Mouse (Mus musculus): ENCODE results near the gene Ski. TPM values are rescaled to one million over a fixed set of nuclear protein-coding genes. Genes with fewer than 3 reads are reported as not detected.

Ski gene
- total and polyA plus RNA-seq, 2 experiments from 2014 or later, result 8.4 to 63.1 TPM

- ATAC-seq (ENCODE audit: low FRiP score) (no peak), DNase-seq (ENCODE audit: low spot score) (no peak)
- Histone ChIP-seq H3K9ac (replicated peaks; ENCODE audit: low read length, poor library complexity, severe bottlenecking) (no peak overlapping the region), H3K27ac (ENCODE audit: low read depth, low read length) (no peak overlapping the region), H3K27me3 (ENCODE audit: insufficient read depth, low read length) (no peaks in the 10 kb centered on the region), H3K9me3 (ENCODE audit: low read length) (no peaks in the 10 kb centered on the region), H3K4me1 (ENCODE audit: insufficient read depth, low read length) (no peaks in the 10 kb centered on the region), H3K4me3 (ENCODE audit: low read depth, low read length) (no peak overlapping the region), H3K36me3 (ENCODE audit: insufficient read depth, low read length) (no peaks in the 10 kb centered on the region; the same call in 1 of the 2 replicates), H3K4me2 (ENCODE audit: low read depth, low read length, poor library complexity, severe bottlenecking) (no peak overlapping the region)
- no peak for TF ChIP-seq CTCF (IDR thresholded peaks at IDR 0.05)
- WGBS, result 75% methylated on average over 8 of the region's 8 CpGs
Measured at GRCm38 (mm10) chr4:155206498-155206897, 15.9 kb downstream of the Ski start.

DNA sequence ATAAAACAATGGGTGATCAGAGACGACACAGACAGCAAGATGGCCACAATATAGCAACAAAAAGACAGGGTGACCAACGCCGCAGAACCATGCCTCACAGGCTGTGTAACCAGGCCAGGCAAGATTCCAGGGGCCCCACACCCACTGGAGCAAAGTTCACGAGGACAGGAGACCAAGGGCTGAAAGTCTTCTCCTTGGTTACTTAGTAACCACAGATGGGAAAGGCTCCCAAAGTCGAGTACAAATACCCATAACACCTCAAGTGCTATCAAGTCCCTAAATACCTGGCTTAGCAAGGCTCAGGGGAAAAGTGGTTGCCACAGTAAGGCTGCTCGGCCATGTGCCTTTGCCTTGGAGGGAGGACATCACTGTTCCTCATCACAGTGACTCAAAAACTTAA, 16.5 kb downstream of the Ski start:
- Histone ChIP-seq H3K27me3 (ENCODE audit: insufficient read depth, low read length) (no peaks in the 10 kb centered on the region), H3K4me2 (ENCODE audit: low read depth, low read length, poor library complexity, severe bottlenecking) (no peak overlapping the region), H3K4me3 (ENCODE audit: low read depth, low read length) (no peak overlapping the region), H3K27ac (ENCODE audit: low read depth, low read length) (no peak overlapping the region), H3K9me3 (ENCODE audit: low read length) (no peaks in the 10 kb centered on the region), H3K9ac (replicated peaks; ENCODE audit: low read length, poor library complexity, severe bottlenecking) (no peak overlapping the region), H3K4me1 (ENCODE audit: insufficient read depth, low read length) (no peaks in the 10 kb centered on the region), H3K36me3 (ENCODE audit: insufficient read depth, low read length) (no peaks in the 10 kb centered on the region; the same call in 1 of the 2 replicates)
- 63% methylated on average over 6 of the region's 6 CpGs for WGBS
- no peak for TF ChIP-seq CTCF (IDR thresholded peaks at IDR 0.05)
- ATAC-seq (ENCODE audit: low FRiP score) (no peak), DNase-seq (ENCODE audit: low spot score) (no peak)

- Histone ChIP-seq H3K36me3 (ENCODE audit: insufficient read depth, low read length) (no peaks in the 10 kb centered on the region), H3K4me3 (ENCODE audit: low read depth, low read length) (no peak overlapping the region), H3K27me3 (ENCODE audit: insufficient read depth, low read length) (no peaks in the 10 kb centered on the region), H3K9ac (replicated peaks; ENCODE audit: low read length, poor library complexity, severe bottlenecking) (no peak overlapping the region), H3K4me1 (ENCODE audit: insufficient read depth, low read length) (no peaks in the 10 kb centered on the region), H3K27ac (ENCODE audit: low read depth, low read length) (no peak overlapping the region), H3K4me2 (ENCODE audit: low read depth, low read length, poor library complexity, severe bottlenecking) (no peak overlapping the region), H3K9me3 (ENCODE audit: low read length) (no peaks in the 10 kb centered on the region)
- DNase-seq (ENCODE audit: low spot score), result no peak
- TF ChIP-seq CTCF (IDR thresholded peaks at IDR 0.05), result no peak
- ATAC-seq (ENCODE audit: low FRiP score), result no peak
- 89% methylated on average over 7 of the region's 7 CpGs for WGBS
Measured at GRCm38 (mm10) chr4:155201764-155202163, 20.6 kb downstream of the Ski start.

- no peak for TF ChIP-seq CTCF (IDR thresholded peaks at IDR 0.05)
- no peak overlapping the region for H3K27ac ChIP-seq (ENCODE audit: low read depth, low read length)
- no peak overlapping the region for H3K9ac ChIP-seq (replicated peaks; ENCODE audit: low read length, poor library complexity, severe bottlenecking)
- H3K4me1 ChIP-seq (ENCODE audit: insufficient read depth, low read length), result no peaks in the 10 kb centered on the region
- no peaks in the 10 kb centered on the region for H3K36me3 ChIP-seq (ENCODE audit: insufficient read depth, low read length)
- H3K4me2 ChIP-seq (ENCODE audit: low read depth, low read length, poor library complexity, severe bottlenecking), result no peak overlapping the region
- H3K9me3 ChIP-seq (ENCODE audit: low read length), result no peaks in the 10 kb centered on the region
- no peak overlapping the region for H3K4me3 ChIP-seq (ENCODE audit: low read depth, low read length)
- ATAC-seq (ENCODE audit: low FRiP score) (no peak), DNase-seq (ENCODE audit: low spot score) (no peak)
- WGBS, result 68% methylated on average over 3 of the region's 3 CpGs
- H3K27me3 ChIP-seq (ENCODE audit: insufficient read depth, low read length), result no peaks in the 10 kb centered on the region
Measured at GRCm38 (mm10) chr4:155200861-155201390, 21.5 kb downstream of the Ski start.

DNA sequence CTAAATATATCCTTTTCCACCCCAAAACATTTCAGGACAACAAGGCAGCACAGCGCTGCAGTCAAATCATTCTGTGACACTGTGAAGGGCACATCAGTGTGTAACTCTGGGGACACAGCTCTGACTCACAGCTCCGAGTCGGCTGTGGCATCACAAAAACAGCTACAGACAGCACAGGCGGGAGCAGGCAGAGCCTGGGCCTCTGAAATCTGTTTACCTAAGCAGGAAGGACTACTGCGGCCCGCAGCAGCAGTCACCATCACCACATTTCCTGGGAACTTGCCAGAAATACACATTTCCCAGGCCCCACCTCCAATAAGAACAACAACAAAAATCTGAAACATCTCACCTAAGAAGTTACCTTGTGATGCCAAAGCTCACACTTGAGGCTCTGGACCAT, 24.7 kb downstream of the Ski start:
- Histone ChIP-seq H3K36me3 (ENCODE audit: insufficient read depth, low read length) (no peaks in the 10 kb centered on the region), H3K27ac (ENCODE audit: low read depth, low read length) (no peak overlapping the region), H3K4me1 (ENCODE audit: insufficient read depth, low read length) (no peaks in the 10 kb centered on the region), H3K9me3 (ENCODE audit: low read length) (no peaks in the 10 kb centered on the region), H3K4me2 (ENCODE audit: low read depth, low read length, poor library complexity, severe bottlenecking) (no peak overlapping the region), H3K9ac (replicated peaks; ENCODE audit: low read length, poor library complexity, severe bottlenecking) (no peak overlapping the region), H3K4me3 (ENCODE audit: low read depth, low read length) (no peak overlapping the region), H3K27me3 (ENCODE audit: insufficient read depth, low read length) (no peaks in the 10 kb centered on the region)
- WGBS, result 44% methylated on average over 6 of the region's 6 CpGs
- no peak for TF ChIP-seq CTCF (IDR thresholded peaks at IDR 0.05)
- ATAC-seq (ENCODE audit: low FRiP score) (no peak), DNase-seq (ENCODE audit: low spot score) (no peak)

- no peak for DNase-seq (ENCODE audit: low spot score)
- H3K4me2 ChIP-seq (ENCODE audit: low read depth, low read length, poor library complexity, severe bottlenecking), result no peak overlapping the region
- TF ChIP-seq CTCF (IDR thresholded peaks at IDR 0.05), result no peak
- no peaks in the 10 kb centered on the region for H3K4me1 ChIP-seq (ENCODE audit: insufficient read depth, low read length)
- no peak for ATAC-seq (ENCODE audit: low FRiP score)
- H3K27me3 ChIP-seq (ENCODE audit: insufficient read depth, low read length), result no peaks in the 10 kb centered on the region
- no peaks in the 10 kb centered on the region for H3K36me3 ChIP-seq (ENCODE audit: insufficient read depth, low read length)
- WGBS, result 95% methylated on average over 9 of the region's 9 CpGs
- no peaks in the 10 kb centered on the region for H3K9me3 ChIP-seq (ENCODE audit: low read length)
- no peak overlapping the region for H3K27ac ChIP-seq (ENCODE audit: low read depth, low read length)
- H3K4me3 ChIP-seq (ENCODE audit: low read depth, low read length), result no peak overlapping the region
- no peak overlapping the region for H3K9ac ChIP-seq (replicated peaks; ENCODE audit: low read length, poor library complexity, severe bottlenecking)
Measured at GRCm38 (mm10) chr4:155195204-155195603, 27.2 kb downstream of the Ski start.

All from midbrain, postnatal 0 days (tissue).